Mouse (Mus musculus) heart, adult 2 months (tissue): ENCODE measurements at regions not wholly inside any gene's neighbourhood (a gene's known extent, or its start where the extent isn't known, plus 50 kb on each side); places are given as distances from the start of the nearest gene placed in this dataset.

Experiments
- DNase-seq, 2 experiments: peaks; one replicate each; pipeline ENCODE4 v3.0.0; 2021
- H3K27ac ChIP-seq: fragments of 200-600 bp; 2 replicates; pipeline ENCODE4 v1.8.1; 2022
- H3K27me3 ChIP-seq: fragments of 200-500 bp; 2 replicates; pipeline ENCODE4 v1.6.1; 2012; ENCODE audit warnings: mild to moderate bottlenecking, low read length, inconsistent platforms, mixed read lengths; ENCODE audit not compliant: control insufficient read depth, insufficient read depth
- H3K36me3 ChIP-seq: fragments of 200-500 bp; 2 replicates; pipeline ENCODE4 v1.6.1; 2012; ENCODE audit warnings: low read length, inconsistent platforms; ENCODE audit not compliant: control insufficient read depth, insufficient read depth
- H3K4me1 ChIP-seq: fragments of 200-500 bp; 2 replicates; pipeline ENCODE4 v1.6.1; 2011; ENCODE audit warnings: low read length; ENCODE audit not compliant: control insufficient read depth, insufficient read depth
- H3K4me3 ChIP-seq: fragments of 200-600 bp; 2 replicates; pipeline ENCODE4 v1.8.1; 2022
- H3K79me2 ChIP-seq: fragments of 200-500 bp; replicated peaks from 2 replicates; pipeline ENCODE4 v1.6.1; 2012; ENCODE audit warnings: mild to moderate bottlenecking, inconsistent platforms, low read length, moderate library complexity, mixed read lengths; ENCODE audit not compliant: control insufficient read depth, insufficient read depth
- H3K9ac ChIP-seq: fragments of 200-500 bp; 2 replicates; pipeline ENCODE4 v1.6.1; 2012; ENCODE audit warnings: low read depth, mild to moderate bottlenecking, control low read depth, inconsistent platforms, low read length, mixed read lengths
- CTCF ChIP-seq: fragments of 200-600 bp; IDR thresholded peaks from 2 replicates; pipeline ENCODE4 v1.8.1; 2022; ENCODE audit warnings: antibody characterized with exemption, mild to moderate bottlenecking, moderate library complexity
- EP300 ChIP-seq: fragments of 200-500 bp; IDR thresholded peaks from 2 replicates; pipeline ENCODE4 v1.6.1; 2011; ENCODE audit warnings: low read depth, low read length, control low read depth; ENCODE audit not compliant: insufficient read depth
- POLR2A ChIP-seq: fragments of 200-500 bp; IDR thresholded peaks from 2 replicates; pipeline ENCODE4 v1.6.1; 2011; ENCODE audit warnings: mild to moderate bottlenecking, low read depth, low read length, control low read depth; ENCODE audit not compliant: insufficient read depth
- WGBS: fragments of 180-500 bp; shearing (Covaris S2); methylation state at CpG from one replicate; pipeline ENCODE4 v1.1.7; 2018; 5-methylcytosine and 5-hydroxymethylcytosine counted together
- intact Hi-C: fragments of 180-260 bp; cut with DNase I; formaldehyde crosslinking; loops from one replicate; pipeline ENCODE4 v1.15.1; 2025

- no peaks in the 10 kb centered on the region for H3K79me2 ChIP-seq
- H3K36me3 ChIP-seq, result no peaks in the 10 kb centered on the region
- no peak for DNase-seq
- intact Hi-C loops, result no loop called here
- no peak overlapping the region for H3K9ac ChIP-seq
- TF ChIP-seq POLR2A (no peak), CTCF (no peak)
- H3K27me3 ChIP-seq, result no peaks in the 10 kb centered on the region
- no peak overlapping the region for H3K27ac ChIP-seq
- 0 out of 2 replicates have a peak, but pooled peaks cover 3% of the 10 kb centered on the region for H3K4me1 ChIP-seq
- 84% methylated on average over 7 of the region's 7 CpGs for WGBS
- no peak overlapping the region for H3K4me3 ChIP-seq
These were observed 77.2 kb upstream of the Tspan2 start for GRCm38 (mm10) chr3:102657116-102657515.

GRCm38 (mm10) chr3:102657531-102658060 lies 76.7 kb upstream of the Tspan2 start:
- Histone ChIP-seq H3K4me1 (0 out of 2 replicates have a peak, but pooled peaks cover 3% of the 10 kb centered on the region), H3K4me3 (no peak overlapping the region), H3K36me3 (no peaks in the 10 kb centered on the region), H3K27me3 (no peaks in the 10 kb centered on the region), H3K27ac (no peak overlapping the region), H3K9ac (no peak overlapping the region), H3K79me2 (no peaks in the 10 kb centered on the region)
- no peak for DNase-seq
- intact Hi-C loops, result no loop called here
- TF ChIP-seq EP300 (no peak), CTCF (no peak), POLR2A (no peak)
- 69% methylated on average over 7 of the region's 7 CpGs for WGBS

- Histone ChIP-seq H3K79me2 (no peaks in the 10 kb centered on the region), H3K27me3 (no peaks in the 10 kb centered on the region), H3K4me1 (0 out of 2 replicates have a peak, but pooled peaks cover 3% of the 10 kb centered on the region), H3K9ac (no peak overlapping the region), H3K36me3 (no peaks in the 10 kb centered on the region), H3K4me3 (no peak overlapping the region), H3K27ac (no peak overlapping the region)
- WGBS, result 63% methylated on average over 5 of the region's 5 CpGs
- intact Hi-C loops, result no loop called here
- no peak for DNase-seq
- TF ChIP-seq POLR2A, result no peak
These were observed 75.0 kb upstream of the Tspan2 start for GRCm38 (mm10) chr3:102659352-102659751.

- intact Hi-C loops, result no loop called here
These were observed 73.0 kb upstream of the Tspan2 start for GRCm38 (mm10) chr3:102661296-102661695.

DNA sequence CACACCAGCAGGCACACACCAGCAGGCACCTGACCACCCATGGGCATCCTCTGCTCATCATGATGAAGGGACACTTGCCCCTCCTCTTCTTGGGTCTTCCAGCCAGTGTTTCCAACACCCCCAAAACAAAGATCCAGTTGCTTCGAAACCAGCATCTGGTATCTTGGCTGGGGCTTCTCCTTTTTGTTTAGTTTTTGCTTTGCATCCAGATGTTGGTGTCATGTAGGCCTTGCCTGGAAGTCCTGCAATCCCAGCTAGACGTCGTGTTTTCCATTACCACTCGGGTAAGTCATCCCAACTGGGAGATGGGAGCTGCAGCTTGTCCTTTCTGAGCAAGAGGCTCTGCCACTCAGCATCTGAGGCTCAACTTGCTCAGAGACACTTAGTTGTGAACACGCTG lies 70.6 kb upstream of the Tspan2 start:
- no peaks in the 10 kb centered on the region for H3K27me3 ChIP-seq
- no peak overlapping the region for H3K27ac ChIP-seq
- H3K79me2 ChIP-seq, result no peaks in the 10 kb centered on the region
- intact Hi-C loops, result no loop called here
- no peak overlapping the region for H3K9ac ChIP-seq
- WGBS, result 67% methylated on average over 5 of the region's 5 CpGs
- no peaks in the 10 kb centered on the region for H3K36me3 ChIP-seq
- no peak for DNase-seq
- TF ChIP-seq POLR2A (no peak), EP300 (no peak), CTCF (no peak)
- H3K4me3 ChIP-seq, result no peak overlapping the region
- H3K4me1 ChIP-seq, result peaks cover 2% of the 10 kb centered on the region; the same call in 1 of the 2 replicates

More at GRCm38 (mm10) chr3:102661296-102661695, 73.0 kb upstream of the Tspan2 start:
- H3K27me3 ChIP-seq, result no peaks in the 10 kb centered on the region
- H3K9ac ChIP-seq, result no peak overlapping the region
- no peak overlapping the region for H3K4me3 ChIP-seq
- DNase-seq, result no peak
- TF ChIP-seq EP300, result no peak
- no peak for TF ChIP-seq CTCF
- WGBS, result 95% methylated on average over 7 of the region's 7 CpGs
- H3K36me3 ChIP-seq, result no peaks in the 10 kb centered on the region
- no peak overlapping the region for H3K27ac ChIP-seq
- no peaks in the 10 kb centered on the region for H3K79me2 ChIP-seq
- H3K4me1 ChIP-seq, result no peaks in the 10 kb centered on the region

DNA sequence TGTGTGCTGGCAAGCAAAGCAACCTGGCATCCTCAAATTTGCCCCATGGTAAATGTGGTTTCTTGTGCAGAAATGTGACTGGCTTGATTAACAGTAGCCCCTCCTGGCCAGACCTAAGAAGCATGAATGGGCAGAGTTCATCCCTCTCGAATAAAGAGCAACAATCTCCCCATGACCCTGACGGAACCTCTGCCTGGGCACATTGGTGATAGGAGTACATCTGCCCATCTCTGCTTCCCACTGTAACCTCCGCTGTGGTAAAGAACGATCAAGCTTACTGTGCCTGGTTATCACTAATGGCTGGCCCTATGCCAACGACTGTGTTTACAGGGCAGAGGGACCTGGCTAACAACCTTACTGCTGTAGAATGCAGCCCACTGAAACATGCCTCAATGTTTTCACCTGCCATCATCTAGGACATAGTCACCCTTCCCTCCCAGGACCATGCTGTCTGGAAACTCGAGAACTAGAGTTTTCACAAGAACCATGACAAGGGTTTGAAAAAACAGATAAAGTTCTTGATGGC lies 69.6 kb upstream of the Tspan2 start:
- no peak for DNase-seq
- TF ChIP-seq EP300, result no peak
- TF ChIP-seq CTCF, result no peak
- no peak for TF ChIP-seq POLR2A
- Histone ChIP-seq H3K4me3 (no peak overlapping the region), H3K79me2 (no peaks in the 10 kb centered on the region), H3K27me3 (no peaks in the 10 kb centered on the region), H3K36me3 (no peaks in the 10 kb centered on the region), H3K4me1 (peaks cover 4% of the 10 kb centered on the region), H3K9ac (no peak overlapping the region), H3K27ac (no peak overlapping the region)
- 42% methylated on average over 6 of the region's 6 CpGs for WGBS
- intact Hi-C loops, result no loop called here
